Mouse (Mus musculus): ENCODE measurements around the gene Mrpl23. TPM values are rescaled to one million over a fixed set of nuclear protein-coding genes. Genes with fewer than 3 reads are reported as not detected.

The Mrpl23 gene
- total RNA-seq (2021) (1 to 10 TPM; 2.2 to 8.0 TPM), polyA plus RNA-seq (2012; rRNA removed) (6.9 and 7.6 TPM in 2 replicates)
- long read RNA-seq, transcript Mrpl23-201 (5 exons, 692 nt), result major isoform, 39 of 48 reads
- long read RNA-seq, partial matches to known transcripts, result 4 of 48 reads
- long read RNA-seq, other reads (novel, unspliced or antisense), result 5 of 48 reads

- no peak for DNase-seq
Measured at GRCm38 (mm10) chr7:142532671-142533058, at the start of gene Mrpl23. Gene Mrpl23, plus strand, starts transcription at chr7:142532686.

- DNase-seq, result no peak
Measured at GRCm38 (mm10) chr7:142483136-142483535, 49.4 kb upstream of the Mrpl23 start.

- DNase-seq, result no peak
Measured at GRCm38 (mm10) chr7:142484780-142485179, 47.7 kb upstream of the Mrpl23 start.

GRCm38 (mm10) chr7:142486751-142487162 lies 45.7 kb upstream of the Mrpl23 start:
- DNase-seq, result no peak

- DNase-seq, result peak; percentile 34
Measured at GRCm38 (mm10) chr7:142487341-142487859, 45.1 kb upstream of the Mrpl23 start.

GRCm38 (mm10) chr7:142488053-142488452 lies 44.4 kb upstream of the Mrpl23 start:
- DNase-seq, result no peak

- DNase-seq, result no peak
Measured at GRCm38 (mm10) chr7:142493535-142493934, 39.0 kb upstream of the Mrpl23 start.

- no peak for DNase-seq
Measured at GRCm38 (mm10) chr7:142496158-142496557, 36.3 kb upstream of the Mrpl23 start.

- no peak for DNase-seq
Measured at GRCm38 (mm10) chr7:142496800-142497199, 35.7 kb upstream of the Mrpl23 start.

- peak; percentile 18 for DNase-seq
Measured at GRCm38 (mm10) chr7:142497775-142498174, 34.7 kb upstream of the Mrpl23 start.

- DNase-seq, result no peak
Measured at GRCm38 (mm10) chr7:142498575-142498974, 33.9 kb upstream of the Mrpl23 start, which contains the start of gene Tnnt3. Gene Tnnt3, plus strand, starts transcription at chr7:142498836.

GRCm38 (mm10) chr7:142499010-142499721 lies 33.3 kb upstream of the Mrpl23 start:
- peak; percentile 33 for DNase-seq

GRCm38 (mm10) chr7:142500032-142500431 lies 32.5 kb upstream of the Mrpl23 start:
- DNase-seq, result no peak

GRCm38 (mm10) chr7:142503206-142503605 lies 29.3 kb upstream of the Mrpl23 start:
- no peak for DNase-seq

- DNase-seq, result no peak
Measured at GRCm38 (mm10) chr7:142505942-142506341, 26.5 kb upstream of the Mrpl23 start.

- DNase-seq, result no peak
Measured at GRCm38 (mm10) chr7:142506501-142506900, 26.0 kb upstream of the Mrpl23 start.

GRCm38 (mm10) chr7:142507453-142507852 lies 25.0 kb upstream of the Mrpl23 start:
- DNase-seq, result no peak

- DNase-seq, result no peak
Measured at GRCm38 (mm10) chr7:142509518-142509917, 23.0 kb upstream of the Mrpl23 start.

- DNase-seq, result no peak
Measured at GRCm38 (mm10) chr7:142510021-142510777, 22.3 kb upstream of the Mrpl23 start.

GRCm38 (mm10) chr7:142514048-142514447 lies 18.4 kb upstream of the Mrpl23 start:
- no peak for DNase-seq

GRCm38 (mm10) chr7:142516221-142516978 lies 16.1 kb upstream of the Mrpl23 start:
- DNase-seq, result no peak

GRCm38 (mm10) chr7:142517531-142517930 lies 15.0 kb upstream of the Mrpl23 start:
- no peak for DNase-seq
